Mouse (Mus musculus): Measurements from ENCODE around the gene Tmem260. TPM values are rescaled to one million over a fixed set of nuclear protein-coding genes. Genes with fewer than 3 reads are reported as not detected.

Gene Tmem260
- polyA plus RNA-seq, 1 experiment, result 14.6 TPM

- no peak for DNase-seq (ENCODE audit: low spot score)
These were observed 35.7 kb downstream of the Tmem260 start for GRCm38 (mm10) chr14:48481591-48481990.

- no peak for DNase-seq (ENCODE audit: low spot score)
These were observed 36.8 kb downstream of the Tmem260 start for GRCm38 (mm10) chr14:48482762-48483161.

- DNase-seq (ENCODE audit: low spot score), result no peak
These were observed 48.0 kb downstream of the Tmem260 start for GRCm38 (mm10) chr14:48493896-48494295.

GRCm38 (mm10) chr14:48502573-48502972 lies 56.6 kb downstream of the Tmem260 start:
- no peak for DNase-seq (ENCODE audit: low spot score)

GRCm38 (mm10) chr14:48503691-48504565 lies 58.0 kb downstream of the Tmem260 start:
- DNase-seq (ENCODE audit: low spot score), result no peak

GRCm38 (mm10) chr14:48504566-48504950 lies 58.6 kb downstream of the Tmem260 start:
- DNase-seq (ENCODE audit: low spot score), result no peak

GRCm38 (mm10) chr14:48505606-48506005 lies 59.7 kb downstream of the Tmem260 start:
- no peak for DNase-seq (ENCODE audit: low spot score)

- DNase-seq (ENCODE audit: low spot score), result no peak
These were observed 61.5 kb downstream of the Tmem260 start for GRCm38 (mm10) chr14:48507376-48507775.

- DNase-seq (ENCODE audit: low spot score), result no peak
These were observed 63.2 kb downstream of the Tmem260 start for GRCm38 (mm10) chr14:48509131-48509530.

- DNase-seq (ENCODE audit: low spot score), result no peak
These were observed 67.3 kb downstream of the Tmem260 start for GRCm38 (mm10) chr14:48513098-48513823.

GRCm38 (mm10) chr14:48513824-48514493 lies 68.0 kb downstream of the Tmem260 start:
- DNase-seq (ENCODE audit: low spot score), result no peak

- DNase-seq (ENCODE audit: low spot score), result no peak
These were observed 68.7 kb downstream of the Tmem260 start for GRCm38 (mm10) chr14:48514620-48515019.

- DNase-seq (ENCODE audit: low spot score), result no peak
These were observed 69.6 kb downstream of the Tmem260 start for GRCm38 (mm10) chr14:48515538-48515937.

- no peak for DNase-seq (ENCODE audit: low spot score)
These were observed 77.4 kb downstream of the Tmem260 start for GRCm38 (mm10) chr14:48523361-48523760.

GRCm38 (mm10) chr14:48524135-48524534 lies 78.2 kb downstream of the Tmem260 start:
- no peak for DNase-seq (ENCODE audit: low spot score)

- no peak for DNase-seq (ENCODE audit: low spot score)
These were observed 79.1 kb downstream of the Tmem260 start for GRCm38 (mm10) chr14:48525055-48525454.

- no peak for DNase-seq (ENCODE audit: low spot score)
These were observed 84.7 kb downstream of the Tmem260 start for GRCm38 (mm10) chr14:48530629-48531028.

- peak; percentile 22 for DNase-seq (ENCODE audit: low spot score)
These were observed 92.2 kb downstream of the Tmem260 start for GRCm38 (mm10) chr14:48537795-48538766.

- no peak for DNase-seq (ENCODE audit: low spot score)
These were observed 99.2 kb downstream of the Tmem260 start for GRCm38 (mm10) chr14:48545166-48545565.

GRCm38 (mm10) chr14:48546009-48546408 lies 100.1 kb downstream of the Tmem260 start:
- no peak for DNase-seq (ENCODE audit: low spot score)

- no peak for DNase-seq (ENCODE audit: low spot score)
These were observed 103.8 kb downstream of the Tmem260 start for GRCm38 (mm10) chr14:48549703-48550102.
